Mouse (Mus musculus): ENCODE results near the gene Gpr161. TPM values are rescaled to one million over a fixed set of nuclear protein-coding genes. Genes with fewer than 3 reads are reported as not detected.
"Not testable (repeated sequence)": the region's sequence is repeated elsewhere in the genome, so short reads cannot be mapped to it uniquely, and the experiment has no call there.

Gpr161 gene
- polyA plus RNA-seq, 2 experiments, result 0.04 to 0.11 TPM

DNA sequence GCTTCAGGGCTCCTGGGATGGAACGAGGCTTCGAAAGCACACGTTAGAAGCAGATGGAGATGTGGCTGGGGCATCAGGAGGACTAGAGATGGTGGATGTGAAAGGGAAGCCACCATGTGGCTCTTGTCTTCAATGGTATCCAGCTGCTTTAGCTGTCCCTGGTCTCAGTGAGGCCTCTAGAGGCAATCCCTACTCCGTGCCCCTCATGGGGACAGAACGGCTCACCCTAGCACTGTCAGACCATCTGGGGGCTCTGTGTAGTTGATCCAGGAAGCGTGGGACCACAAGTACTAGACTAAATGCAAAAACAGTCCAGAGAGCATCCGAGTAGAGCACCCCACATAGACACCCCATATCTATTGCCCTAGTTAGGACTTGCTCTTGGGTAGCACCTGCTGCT is 26.3 kb downstream of the Gpr161 start:
- WGBS (ENCODE audit: insufficient replicate concordance), result 81% methylated on average over 7 of the region's 7 CpGs
- no peak for ATAC-seq (ENCODE audit: insufficient read depth)
- H3K9ac ChIP-seq (replicated peaks), result no peak overlapping the region
- H3K36me3 ChIP-seq (replicated peaks; ENCODE audit: control insufficient read depth, insufficient read depth, low read depth), result no peaks in the 10 kb centered on the region
- no peak for DNase-seq (ENCODE audit: low read depth in 3 of 3, low spot score in 3 of 3)
- TF ChIP-seq EP300 (IDR thresholded peaks at IDR 0.05; ENCODE audit: low read depth) (no peak), CTCF (IDR thresholded peaks at IDR 0.05; ENCODE audit: low read depth) (no peak)
- no peak overlapping the region for H3K4me3 ChIP-seq (ENCODE audit: insufficient read depth in 1 of 2, low read depth in 2 of 2, low read length in 2 of 2)
- no peaks in the 10 kb centered on the region for H3K9me3 ChIP-seq (ENCODE audit: control insufficient read depth, low read length)
- peaks cover 12 to 14% of the 10 kb centered on the region in 2 experiments for H3K4me1 ChIP-seq (replicated peaks; ENCODE audit: control insufficient read depth in 2 of 2, insufficient read depth in 2 of 2, low read length in 1 of 2)
- H3K27me3 ChIP-seq (ENCODE audit: control insufficient read depth, insufficient read depth, low read length), result no peaks in the 10 kb centered on the region
- H3K27ac ChIP-seq, result no peak overlapping the region
- no peak overlapping the region for H3K4me2 ChIP-seq (ENCODE audit: low read depth)

DNA sequence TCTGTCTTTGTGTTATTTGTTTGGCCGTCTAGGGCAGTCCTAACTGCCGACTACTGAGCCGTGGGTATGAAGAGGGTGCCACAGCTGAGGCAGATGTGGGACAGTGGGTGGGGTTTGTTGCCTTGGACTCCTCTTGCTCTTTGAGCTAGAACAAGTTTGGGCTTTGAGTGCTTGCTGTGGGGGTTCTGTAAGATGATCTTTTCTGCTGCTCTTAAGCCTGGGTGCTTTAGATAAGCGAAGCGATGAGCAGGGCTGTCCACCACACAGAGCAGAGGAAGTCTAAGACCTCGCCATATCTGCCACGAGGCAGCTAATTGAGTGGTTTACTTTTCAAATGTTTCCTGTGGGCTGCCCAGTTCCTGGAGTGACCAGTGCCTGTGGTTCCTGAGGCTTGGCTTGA is 27.3 kb downstream of the Gpr161 start:
- TF ChIP-seq CTCF (IDR thresholded peaks at IDR 0.05; ENCODE audit: low read depth), result no peak
- peak; percentile 49; the same call in 1 of the 2 replicates for TF ChIP-seq EP300 (IDR thresholded peaks at IDR 0.05; ENCODE audit: low read depth)
- Histone ChIP-seq H3K9me3 (ENCODE audit: control insufficient read depth, low read length) (no peaks in the 10 kb centered on the region), H3K27me3 (ENCODE audit: control insufficient read depth, insufficient read depth, low read length) (no peaks in the 10 kb centered on the region), H3K4me2 (ENCODE audit: low read depth) (peak overlapping the region; percentile 42), H3K4me1 (replicated peaks; ENCODE audit: control insufficient read depth in 2 of 2, insufficient read depth in 2 of 2, low read length in 1 of 2) (peaks cover 12 to 17% of the 10 kb centered on the region in 2 experiments), H3K36me3 (replicated peaks; ENCODE audit: control insufficient read depth, insufficient read depth, low read depth) (no peaks in the 10 kb centered on the region; the same call in 1 of the 2 replicates), H3K27ac (peak overlapping the region; percentile 63), H3K9ac (replicated peaks) (peak overlapping the region; percentile 48; the same call in 1 of the 2 replicates), H3K4me3 (ENCODE audit: insufficient read depth in 1 of 2, low read depth in 2 of 2, low read length in 2 of 2) (no peak overlapping the region)
- WGBS (ENCODE audit: insufficient replicate concordance), result 6% methylated on average over 7 of the region's 7 CpGs
- ATAC-seq (ENCODE audit: insufficient read depth) (peak; percentile 91), DNase-seq (ENCODE audit: low read depth in 3 of 3, low spot score in 3 of 3) (peak; percentile 51 to 58 (median 51))

- Histone ChIP-seq H3K9ac (replicated peaks) (no peak overlapping the region), H3K27me3 (ENCODE audit: control insufficient read depth, insufficient read depth, low read length) (no peaks in the 10 kb centered on the region), H3K4me2 (ENCODE audit: low read depth) (no peak overlapping the region), H3K36me3 (replicated peaks; ENCODE audit: control insufficient read depth, insufficient read depth, low read depth) (peaks cover 4% of the 10 kb centered on the region), H3K4me1 (replicated peaks; ENCODE audit: control insufficient read depth in 2 of 2, insufficient read depth in 2 of 2, low read length in 1 of 2) (peaks cover 10 to 30% of the 10 kb centered on the region in 2 experiments), H3K4me3 (ENCODE audit: insufficient read depth in 1 of 2, low read depth in 2 of 2, low read length in 2 of 2) (no peak overlapping the region), H3K27ac (no peak overlapping the region), H3K9me3 (ENCODE audit: control insufficient read depth, low read length) (no peaks in the 10 kb centered on the region)
- no peak for TF ChIP-seq EP300 (IDR thresholded peaks at IDR 0.05; ENCODE audit: low read depth)
- 74% methylated on average over 2 of the region's 2 CpGs for WGBS (ENCODE audit: insufficient replicate concordance)
- no peak for ATAC-seq (ENCODE audit: insufficient read depth)
- no peak for DNase-seq (ENCODE audit: low read depth in 3 of 3, low spot score in 3 of 3)
Observed at GRCm38 (mm10) chr1:165327370-165327769, 31.8 kb downstream of the Gpr161 start.

- 88% methylated on average over 5 of the region's 5 CpGs for WGBS (ENCODE audit: insufficient replicate concordance)
Observed at GRCm38 (mm10) chr1:165327831-165328230, 32.2 kb downstream of the Gpr161 start.

DNA sequence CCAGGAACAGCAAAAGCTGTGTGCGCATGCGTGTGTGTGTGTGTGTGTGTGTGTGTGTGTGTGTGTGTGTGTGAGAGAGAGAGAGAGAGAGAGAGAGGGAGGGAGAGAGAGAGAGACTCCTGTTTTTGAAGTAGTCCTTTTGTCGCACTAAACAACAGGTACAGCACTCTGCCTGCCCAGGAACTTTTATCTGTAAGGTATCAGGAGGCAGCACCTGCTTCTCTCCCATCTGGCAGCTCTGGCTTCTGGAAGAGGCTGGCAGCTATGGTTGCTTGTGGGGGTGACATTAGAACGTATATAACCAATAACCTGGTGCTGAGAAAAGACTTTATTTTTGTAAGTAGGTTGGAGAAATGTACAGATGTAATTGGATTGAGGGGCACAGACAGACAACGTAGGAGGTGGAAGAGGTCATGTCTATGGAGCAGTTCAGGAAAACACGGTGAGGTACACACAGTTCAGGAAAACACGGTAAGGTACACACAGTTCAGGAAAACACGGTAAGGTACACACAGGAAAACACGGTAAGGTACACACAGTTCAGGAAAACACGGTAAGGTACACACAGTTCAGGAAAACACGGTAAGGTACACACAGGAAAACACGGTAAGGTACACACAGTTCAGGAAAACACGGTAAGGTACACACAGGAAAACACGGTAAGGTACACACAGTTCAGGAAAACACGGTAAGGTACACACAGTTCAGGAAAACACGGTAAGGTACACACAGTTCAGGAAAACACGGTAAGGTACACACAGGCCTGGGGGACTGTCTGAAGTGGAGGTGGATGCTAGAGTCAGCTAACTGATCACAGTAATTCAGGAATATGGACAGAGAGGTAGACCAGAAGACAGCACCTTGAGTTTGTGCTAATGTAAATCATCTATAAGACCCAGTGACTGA is 33.0 kb downstream of the Gpr161 start:
- 77% methylated on average over 17 of the region's 17 CpGs for WGBS (ENCODE audit: insufficient replicate concordance)
- peak; percentile 56; the same call in 1 of the 2 replicates for ATAC-seq (ENCODE audit: insufficient read depth)
- H3K9me3 ChIP-seq (ENCODE audit: control insufficient read depth, low read length); H3K4me2 ChIP-seq (ENCODE audit: low read depth); H3K36me3 ChIP-seq (replicated peaks; ENCODE audit: control insufficient read depth, insufficient read depth, low read depth); H3K4me3 ChIP-seq (ENCODE audit: insufficient read depth in 1 of 2, low read depth in 2 of 2, low read length in 2 of 2); DNase-seq (ENCODE audit: low read depth in 3 of 3, low spot score in 3 of 3); H3K27ac ChIP-seq; H3K27me3 ChIP-seq (ENCODE audit: control insufficient read depth, insufficient read depth, low read length); H3K9ac ChIP-seq (replicated peaks): not testable (repeated sequence)
- peaks cover 0 to 18% of the 10 kb centered on the region in 2 experiments for H3K4me1 ChIP-seq (replicated peaks; ENCODE audit: control insufficient read depth in 2 of 2, insufficient read depth in 2 of 2, low read length in 1 of 2)
- TF ChIP-seq EP300 (IDR thresholded peaks at IDR 0.05; ENCODE audit: low read depth), result 0 out of 2 replicates have a peak, but pooled peaks have one; percentile 21

More at GRCm38 (mm10) chr1:165327831-165328230, 32.2 kb downstream of the Gpr161 start:
- Histone ChIP-seq H3K27me3 (ENCODE audit: control insufficient read depth, insufficient read depth, low read length) (no peaks in the 10 kb centered on the region), H3K9me3 (ENCODE audit: control insufficient read depth, low read length) (no peaks in the 10 kb centered on the region), H3K4me3 (ENCODE audit: insufficient read depth in 1 of 2, low read depth in 2 of 2, low read length in 2 of 2) (no peak overlapping the region), H3K27ac (no peak overlapping the region), H3K36me3 (replicated peaks; ENCODE audit: control insufficient read depth, insufficient read depth, low read depth) (peaks cover 4% of the 10 kb centered on the region), H3K4me1 (replicated peaks; ENCODE audit: control insufficient read depth in 2 of 2, insufficient read depth in 2 of 2, low read length in 1 of 2) (peaks cover 6 to 26% of the 10 kb centered on the region in 2 experiments), H3K9ac (replicated peaks) (no peak overlapping the region), H3K4me2 (ENCODE audit: low read depth) (no peak overlapping the region)
- ATAC-seq (ENCODE audit: insufficient read depth) (no peak), DNase-seq (ENCODE audit: low read depth in 3 of 3, low spot score in 3 of 3) (no peak)
- TF ChIP-seq EP300 (IDR thresholded peaks at IDR 0.05; ENCODE audit: low read depth), result no peak
- no peak for TF ChIP-seq CTCF (IDR thresholded peaks at IDR 0.05; ENCODE audit: low read depth)

Measured in liver, embryonic 14.5 days (tissue).